Mouse (Mus musculus) heart, postnatal 10 days (tissue): ENCODE measurements around the gene Hmg20a. TPM values are rescaled to one million over a fixed set of nuclear protein-coding genes. Genes with fewer than 3 reads are reported as not detected.

Source experiments
- DNase-seq, 2 experiments: peaks; one replicate each; pipeline ENCODE4 v3.0.0; 2021
- intact Hi-C: fragments of 180-260 bp; cut with DNase I; formaldehyde crosslinking; loops from one replicate; pipeline ENCODE4 v1.15.1; 2025
- total RNA-seq, 2 experiments: library from RNA; stranded (reverse); gene quantifications; 2 replicates each; pipeline ENCODE4 v1.2.3; 2021

The Hmg20a gene
- total RNA-seq, 2 experiments from 2014 or later = 32.9 to 36.3 TPM

- DNase-seq = peak in 1 of 2 experiments; percentile 32
Observed at GRCm38 (mm10) chr9:56495088-56495487, 76.7 kb downstream of the Hmg20a start.

GRCm38 (mm10) chr9:56495795-56496232, 77.4 kb downstream of the Hmg20a start:
- DNase-seq = peak; percentile 23
- intact Hi-C loops = no loop called here

More at GRCm38 (mm10) chr9:56495088-56495487, 76.7 kb downstream of the Hmg20a start:
- intact Hi-C loops = no loop called here

- intact Hi-C loops = no loop called here
- no peak for DNase-seq
Observed at GRCm38 (mm10) chr9:56496567-56496966, 78.2 kb downstream of the Hmg20a start.

- peak; percentile 84 to 87 for DNase-seq
- intact Hi-C loops = no loop called here
Observed at GRCm38 (mm10) chr9:56497181-56497864, 78.9 kb downstream of the Hmg20a start.

GRCm38 (mm10) chr9:56499324-56500067, 81.1 kb downstream of the Hmg20a start:
- DNase-seq = no peak
- intact Hi-C loops = loop anchor here (5.0 kb wide), 1 partner anchor 32 kb away; no protein-coding TSS in a partner anchor

GRCm38 (mm10) chr9:56500893-56501590, 82.6 kb downstream of the Hmg20a start:
- peak in 1 of 2 experiments; percentile 31 for DNase-seq
- intact Hi-C loops = loop anchor here (5.0 kb wide), 1 partner anchor 34 kb away; no protein-coding TSS in a partner anchor

GRCm38 (mm10) chr9:56501721-56502542, 83.5 kb downstream of the Hmg20a start:
- peak; percentile 40 to 56 for DNase-seq
- intact Hi-C loops = loop anchor here (5.0 kb wide), 1 partner anchor 35 kb away; no protein-coding TSS in a partner anchor

GRCm38 (mm10) chr9:56502543-56502971, 84.1 kb downstream of the Hmg20a start:
- intact Hi-C loops = loop anchor here (5.0 kb wide), 1 partner anchor 35 kb away; no protein-coding TSS in a partner anchor
- peak; percentile 59 to 63 for DNase-seq

- DNase-seq = peak; percentile 25 to 27
- intact Hi-C loops = loop anchor here (5.0 kb wide), 1 partner anchor 37 kb away; no protein-coding TSS in a partner anchor
Observed at GRCm38 (mm10) chr9:56503621-56504500, 85.5 kb downstream of the Hmg20a start.

- intact Hi-C loops = loop anchor here (5.0 kb wide), 1 partner anchor 37 kb away; no protein-coding TSS in a partner anchor
- DNase-seq = no peak
Observed at GRCm38 (mm10) chr9:56504511-56504910, 86.1 kb downstream of the Hmg20a start.

GRCm38 (mm10) chr9:56505083-56505792, 86.8 kb downstream of the Hmg20a start:
- intact Hi-C loops = loop anchor here (5.0 kb wide), 1 partner anchor 178 kb away; no protein-coding TSS in a partner anchor
- peak; percentile 63 to 64 for DNase-seq

GRCm38 (mm10) chr9:56505793-56506755, 87.7 kb downstream of the Hmg20a start:
- peak; percentile 96 to 98 for DNase-seq
- intact Hi-C loops = loop anchor here (1.0 to 5.0 kb wide), 5 partner anchors 47 to 293 kb away; no protein-coding TSS in a partner anchor

- DNase-seq = peak; percentile 71 to 76
- intact Hi-C loops = loop anchor here (1.0 to 5.0 kb wide), 5 partner anchors 46 to 294 kb away; no protein-coding TSS in a partner anchor
Observed at GRCm38 (mm10) chr9:56506931-56507681, 88.7 kb downstream of the Hmg20a start.

- DNase-seq = no peak
- intact Hi-C loops = loop anchor here (2.0 to 5.0 kb wide), 2 partner anchors 45 to 180 kb away; no protein-coding TSS in a partner anchor
Observed at GRCm38 (mm10) chr9:56507682-56508061, 89.3 kb downstream of the Hmg20a start.

- peak; percentile 49 to 59 for DNase-seq
- intact Hi-C loops = loop anchor here (5.0 kb wide), 1 partner anchor 182 kb away; no protein-coding TSS in a partner anchor
Observed at GRCm38 (mm10) chr9:56508835-56509451, 90.5 kb downstream of the Hmg20a start.
